Mouse (Mus musculus) brain, embryonic 14.5 days (tissue): Measurements from ENCODE around the gene Snai1. TPM values are rescaled to one million over a fixed set of nuclear protein-coding genes. Genes with fewer than 3 reads are reported as not detected.

ENCODE experiments used
- DNase-seq: peaks from one replicate; pipeline ENCODE4 v3.0.0-alpha.2; 2011; ENCODE audit warnings: low read depth
- CTCF ChIP-seq: fragments of 200-500 bp; IDR thresholded peaks from 2 replicates; pipeline ENCODE4 v1.5.1; 2012; ENCODE audit warnings: inconsistent platforms, mild to moderate bottlenecking, moderate library complexity, borderline replicate concordance; ENCODE audit not compliant: insufficient read depth, insufficient read length; ENCODE audit errors: extremely low read depth
- POLR2A ChIP-seq: fragments of 200-500 bp; IDR thresholded peaks from 2 replicates; pipeline ENCODE4 v1.6.1; 2012; ENCODE audit warnings: mild to moderate bottlenecking, inconsistent platforms, borderline replicate concordance; ENCODE audit not compliant: poor library complexity, insufficient read depth, insufficient read length, severe bottlenecking; ENCODE audit errors: extremely low read depth
- polyA plus RNA-seq: library from polyadenylated mRNA; depleted of rRNA; stranded (reverse); fragments of >200 nt; gene quantifications from 2 replicates; pipeline ENCODE4 v1.2.3, GENCODE M21; 2012; rRNA removed

Snai1 gene
- 7.8 and 12.0 TPM in 2 replicates for polyA plus RNA-seq

DNA sequence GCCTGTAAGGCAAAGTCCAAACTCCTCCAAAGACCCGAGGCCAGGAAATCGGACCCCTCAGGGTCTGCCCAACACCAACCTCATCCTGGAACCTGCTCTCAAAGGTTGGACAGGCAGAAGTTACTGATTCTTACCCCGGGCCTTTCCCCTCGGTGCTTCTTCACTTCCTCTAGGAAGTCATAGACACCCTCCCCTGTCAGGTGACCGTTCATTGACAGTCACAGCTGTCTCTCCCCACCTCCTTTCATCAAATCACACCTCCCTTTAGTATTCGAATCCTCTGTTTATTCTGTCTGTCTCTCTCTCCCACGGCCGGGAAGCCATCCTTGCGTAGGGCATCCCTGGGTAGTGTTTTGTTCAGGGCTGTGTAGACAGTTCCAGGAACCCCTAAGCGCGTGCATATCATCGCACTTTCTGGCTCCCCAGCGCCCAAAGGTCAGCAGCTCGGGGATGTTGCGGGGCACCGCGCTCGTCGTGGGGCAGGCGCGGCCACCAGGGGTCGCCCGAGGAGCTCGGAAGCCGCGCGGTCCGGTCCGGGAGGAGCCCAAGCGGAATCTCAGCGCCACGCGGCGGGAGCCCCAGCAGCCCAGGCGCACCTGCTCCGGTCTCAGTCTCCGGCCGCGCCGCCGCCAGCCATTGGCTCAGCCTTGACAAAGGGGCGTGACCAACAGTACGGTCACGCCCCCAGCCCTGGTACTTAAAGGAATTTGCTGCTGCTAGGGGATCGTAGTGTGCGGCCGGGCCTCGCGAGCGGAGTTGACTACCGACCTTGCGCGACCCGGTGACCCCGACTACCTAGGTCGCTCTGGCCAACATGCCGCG, at the start of gene Snai1:
Gene Snai1, plus strand, starts transcription at position 720 of the 822 bp plus-strand sequence.
- DNase-seq: peak; percentile 96
- TF ChIP-seq POLR2A: peak; percentile 16; the same call in 1 of the 2 replicates
- peak; percentile 77 for TF ChIP-seq CTCF

DNA sequence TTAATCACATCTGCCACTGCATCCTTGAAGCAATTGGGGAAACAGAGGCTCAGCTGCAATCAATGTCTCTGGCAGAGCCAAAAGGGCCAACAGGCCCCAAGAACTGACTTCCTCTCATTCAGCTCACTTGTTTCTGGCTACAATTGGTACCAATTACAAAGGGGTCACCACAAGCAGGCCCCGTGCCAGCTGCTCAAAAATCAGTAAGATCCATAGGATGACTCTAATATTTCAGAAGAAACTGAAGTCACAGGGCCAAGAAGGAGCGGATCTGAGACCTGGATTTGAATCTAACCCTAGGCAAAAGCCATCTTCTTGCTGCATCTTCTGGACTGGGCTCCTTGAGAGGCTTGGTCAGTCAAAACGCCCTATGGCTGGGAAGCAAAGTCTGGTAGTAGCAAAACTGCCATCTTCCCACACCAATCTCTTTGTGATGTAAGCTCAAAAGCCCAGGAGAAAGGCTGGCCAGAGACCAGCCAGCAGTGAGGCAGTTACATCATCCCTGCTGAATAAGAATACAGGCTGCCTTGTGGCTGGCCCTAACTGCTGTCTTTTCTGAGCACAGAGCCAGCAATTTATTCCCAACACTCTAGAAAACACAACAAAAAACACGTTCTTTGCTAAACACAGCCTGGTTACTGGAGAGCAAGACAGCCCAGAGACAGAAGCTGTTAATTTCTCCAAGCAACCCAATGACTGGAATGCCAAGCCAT, 47.0 kb upstream of the Snai1 start:
- TF ChIP-seq CTCF: no peak
- no peak for TF ChIP-seq POLR2A
- DNase-seq: peak; percentile 76

DNA sequence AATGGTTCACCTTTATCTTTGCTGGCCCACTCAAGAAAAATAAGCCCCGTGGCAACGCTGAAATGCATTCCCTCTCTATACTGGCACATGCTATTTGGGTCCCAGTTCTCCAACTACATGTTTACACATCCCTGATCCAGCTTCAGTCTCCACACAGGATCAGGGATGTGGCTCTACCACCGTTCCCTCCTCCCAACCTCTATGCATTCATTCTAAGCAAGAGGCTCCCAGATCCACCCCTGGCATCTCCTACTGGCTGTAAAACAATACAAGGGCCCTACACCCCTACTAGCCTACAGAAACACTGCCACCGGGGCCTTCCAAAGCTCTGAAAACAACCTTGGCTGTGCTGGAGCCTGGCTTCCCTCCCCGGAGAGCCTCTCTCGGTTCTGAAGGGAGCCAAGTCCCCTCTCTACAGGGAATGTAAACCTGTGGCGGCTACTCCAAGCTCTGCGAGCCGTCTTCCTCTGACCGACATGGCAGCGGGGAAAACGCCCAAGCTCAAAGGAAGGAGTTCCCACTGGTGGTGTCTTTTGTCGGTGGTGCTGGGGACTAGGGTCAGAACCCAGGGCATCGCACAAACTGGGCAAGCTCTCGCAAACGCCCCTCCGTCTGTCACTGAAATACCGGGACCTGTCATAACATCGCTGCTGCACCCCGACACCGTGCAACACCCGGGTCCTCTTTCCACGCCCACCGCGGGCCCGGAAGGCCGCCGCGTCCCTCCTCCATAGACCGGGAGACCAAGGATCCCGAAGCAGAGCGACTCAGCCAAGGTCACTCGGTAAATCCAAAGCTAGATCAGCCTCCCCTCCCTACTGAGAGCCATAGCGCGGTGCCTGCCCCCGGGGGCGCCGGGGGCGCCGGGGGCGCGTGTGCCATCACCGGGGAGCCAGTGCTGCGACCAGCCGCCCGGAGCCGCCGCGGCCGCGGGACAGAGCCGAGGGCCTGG, 46.0 kb upstream of the Snai1 start, which contains the start of gene Rnf114:
Gene Rnf114, plus strand, starts transcription at position 889 of the 952 bp plus-strand sequence.
- TF ChIP-seq POLR2A (no peak), CTCF (no peak)
- no peak for DNase-seq

DNA sequence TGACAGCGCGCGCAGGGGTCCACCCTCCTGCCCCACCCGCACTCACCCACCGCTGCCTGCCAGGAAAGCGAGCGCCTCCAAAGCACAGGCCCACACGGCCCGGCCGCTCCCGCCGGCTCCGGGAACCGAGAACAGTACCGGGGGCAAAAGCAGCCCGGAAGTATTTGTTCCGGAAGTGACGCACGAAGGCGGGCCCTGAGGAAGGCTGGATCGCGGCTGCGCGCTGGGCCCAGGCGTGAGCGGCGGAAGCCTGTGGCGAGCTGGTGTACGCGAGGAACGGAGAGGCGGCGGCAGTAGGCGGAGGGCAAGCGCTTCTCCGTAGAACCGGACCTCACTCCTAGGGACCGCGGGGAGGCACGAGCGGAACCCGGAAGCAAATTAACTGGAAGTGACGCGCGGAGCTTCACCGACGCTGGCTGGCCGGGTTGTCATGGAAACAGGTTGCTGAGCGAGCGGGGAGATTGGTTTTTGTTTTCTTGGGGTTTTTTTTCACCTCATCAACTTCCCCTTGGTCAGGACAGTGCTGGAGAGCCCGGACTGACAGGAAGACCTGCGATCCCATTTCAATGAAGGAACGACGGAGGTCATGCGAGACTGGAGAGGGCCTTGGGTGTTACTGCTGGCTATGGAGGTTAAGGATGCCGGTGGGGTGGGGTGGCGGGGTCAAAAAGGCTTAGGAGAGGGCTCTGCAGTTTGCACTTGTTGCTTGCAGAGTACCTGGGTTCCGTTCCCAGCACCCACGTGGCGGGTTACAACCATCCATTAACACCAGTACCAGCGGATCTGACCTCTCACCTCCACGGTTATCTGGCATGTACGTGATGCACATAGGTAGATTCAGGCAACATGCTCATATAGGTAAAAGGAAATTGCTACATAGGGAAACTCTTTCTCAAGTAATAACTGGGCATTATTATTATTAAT, 45.0 kb upstream of the Snai1 start, which contains the start of gene Spata2:
Gene Spata2, minus strand, starts transcription at position 175 of the 924 bp plus-strand sequence.
- TF ChIP-seq CTCF (no peak), POLR2A (peak; percentile 58; the same call in 1 of the 2 replicates)
- peak; percentile 97 for DNase-seq

DNA sequence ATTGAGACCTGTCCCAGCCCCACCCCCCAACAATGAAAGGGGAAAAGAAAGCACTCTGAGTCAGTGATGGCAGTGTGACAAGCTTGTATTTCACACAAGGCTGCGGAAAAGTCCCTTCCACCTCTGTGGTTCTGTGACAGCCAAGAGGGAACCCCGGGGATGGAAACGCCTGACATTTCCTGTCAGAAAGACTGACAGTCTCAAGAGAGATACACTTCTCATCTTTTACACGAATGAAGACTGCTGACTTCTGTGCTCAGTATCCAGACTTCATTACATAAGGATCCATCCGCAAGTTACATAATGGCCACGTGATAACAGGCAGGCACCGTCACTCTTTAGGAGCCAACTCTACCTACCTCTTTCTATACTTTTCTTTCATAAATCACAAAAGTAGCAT, 41.6 kb upstream of the Snai1 start:
- TF ChIP-seq POLR2A (no peak), CTCF (no peak)

DNA sequence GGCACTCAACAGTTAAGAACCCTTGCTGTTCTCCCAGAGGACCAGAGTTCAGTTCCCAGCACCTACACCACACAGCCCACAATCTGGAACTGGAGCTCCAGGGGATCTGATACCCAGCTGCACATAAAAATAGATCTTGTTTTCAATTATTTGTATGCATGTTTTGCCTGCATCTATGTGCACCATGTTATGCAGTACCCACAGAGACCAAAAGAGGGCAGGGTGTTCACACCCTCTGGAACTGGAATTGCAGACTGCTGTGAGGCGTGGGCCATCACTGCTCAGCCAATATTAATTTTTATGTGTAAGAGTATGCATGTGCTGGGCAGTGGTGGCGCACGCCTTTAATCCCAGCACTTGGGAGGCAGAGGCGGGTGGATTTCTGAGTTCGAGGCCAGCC, 40.7 kb upstream of the Snai1 start:
- DNase-seq: no peak
- peak; percentile 53; the same call in 1 of the 2 replicates for TF ChIP-seq CTCF
- TF ChIP-seq POLR2A: no peak

More for the DNA sequence above, 41.6 kb upstream of the Snai1 start:
- no peak for DNase-seq

DNA sequence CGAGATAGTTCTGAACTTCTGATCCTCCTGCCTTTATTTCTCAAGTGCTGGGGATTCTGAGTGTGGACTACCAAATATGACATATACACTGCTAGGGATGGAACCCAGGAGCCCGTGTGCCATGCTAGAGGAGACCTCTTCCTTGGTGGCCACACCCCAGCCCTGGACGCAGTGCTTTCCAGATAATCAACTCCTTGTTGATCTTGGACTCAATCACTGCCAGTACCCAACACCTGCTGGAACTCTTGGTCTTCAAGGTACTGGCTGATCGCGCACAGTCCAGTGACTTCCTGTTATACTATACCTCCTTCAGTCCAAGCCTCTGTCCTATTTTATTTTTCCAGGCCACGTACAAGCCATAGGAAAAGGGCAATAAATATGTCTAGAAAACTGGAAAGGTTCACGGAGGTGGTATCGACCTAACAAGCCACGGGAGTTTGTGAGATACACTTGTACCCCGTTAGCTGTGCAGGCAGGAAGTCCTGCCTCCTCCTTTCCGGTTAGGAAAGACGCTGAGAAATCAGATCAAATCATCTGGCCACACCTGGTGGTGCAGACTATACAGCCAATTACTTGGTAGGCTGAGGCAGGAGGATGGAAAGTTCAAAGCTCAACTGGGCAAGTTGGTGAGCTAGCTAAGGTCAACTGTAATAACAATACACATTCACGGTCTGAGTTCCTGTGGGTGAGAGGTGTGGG, 35.3 kb upstream of the Snai1 start:
- DNase-seq: no peak
- TF ChIP-seq POLR2A: no peak
- TF ChIP-seq CTCF: no peak

DNA sequence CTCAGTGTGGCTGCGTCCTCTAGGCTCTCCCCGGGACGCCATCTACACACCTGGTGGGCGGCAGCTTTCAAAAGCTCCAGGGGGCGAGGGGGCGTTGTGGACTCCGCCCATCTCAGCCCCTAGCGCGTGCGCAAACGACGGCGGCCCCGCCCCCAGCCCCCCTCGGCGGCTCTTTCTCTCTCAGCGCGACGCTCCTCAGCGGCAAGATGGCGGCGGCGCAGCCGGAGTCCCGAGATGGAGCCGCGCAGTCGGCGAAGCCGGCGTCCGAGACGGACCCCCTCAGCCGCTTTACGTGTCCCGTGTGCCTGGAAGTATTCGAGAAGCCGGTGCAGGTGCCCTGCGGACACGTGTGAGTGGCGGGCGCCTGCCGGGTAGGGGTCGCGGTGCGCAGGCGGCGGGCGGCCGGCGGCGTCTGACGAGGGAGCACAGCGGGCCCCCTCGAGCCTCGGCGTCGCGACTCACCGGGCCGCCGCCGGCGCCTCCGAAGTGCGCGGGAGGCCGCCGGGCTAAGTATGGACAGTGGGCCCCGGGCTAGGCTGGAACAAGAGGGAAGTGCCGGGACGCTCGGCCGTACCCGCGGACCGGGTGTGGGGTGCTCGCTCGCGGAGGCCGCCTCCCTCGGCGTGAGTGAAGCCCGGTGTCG, 34.6 kb upstream of the Snai1 start:
- peak; percentile 93 for DNase-seq
- peak; percentile 86 for TF ChIP-seq POLR2A
- no peak for TF ChIP-seq CTCF

DNA sequence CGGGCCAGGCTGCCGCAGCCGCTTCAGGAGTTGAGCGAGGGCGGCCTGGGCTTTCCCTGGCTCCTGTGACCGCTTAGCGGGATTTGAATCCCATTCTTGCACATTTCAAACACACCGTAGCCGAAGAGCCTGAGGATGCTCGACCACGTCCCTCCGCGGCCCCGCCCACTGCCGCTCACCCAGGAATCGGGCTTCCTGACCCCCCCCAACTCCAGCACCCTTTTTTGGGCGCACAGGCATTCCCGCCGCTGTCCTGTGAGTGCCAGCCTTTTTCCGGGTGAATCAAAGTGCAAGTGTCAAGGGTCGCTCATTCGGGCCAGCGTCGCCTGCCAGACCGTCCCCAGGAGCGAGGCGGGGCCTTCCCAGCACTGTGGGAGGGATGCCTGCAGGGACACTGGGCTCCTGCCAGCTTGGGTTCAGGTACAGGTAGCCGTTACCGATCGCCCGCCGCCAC, 34.1 kb upstream of the Snai1 start:
- DNase-seq: peak; percentile 54
- TF ChIP-seq POLR2A (no peak), CTCF (no peak)

DNA sequence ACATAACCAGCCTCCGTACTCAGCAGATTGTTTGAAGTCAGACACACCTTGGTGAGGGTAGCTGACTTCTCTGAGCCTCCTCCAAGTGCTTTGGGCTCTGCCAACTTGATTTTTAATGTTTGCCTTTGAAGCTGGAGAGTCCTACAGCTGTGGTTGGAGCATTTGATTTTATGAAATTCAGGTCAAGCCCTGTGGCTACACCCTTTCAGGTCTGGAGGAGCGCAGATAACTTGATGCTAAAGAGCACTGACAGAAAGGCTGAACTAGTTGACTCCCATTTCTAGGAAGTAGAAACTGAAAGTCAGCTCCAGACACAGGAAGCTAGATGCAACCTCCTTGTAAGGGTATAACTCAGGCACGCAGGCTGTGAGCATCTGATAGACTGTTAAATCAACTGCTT, 32.9 kb upstream of the Snai1 start:
- no peak for TF ChIP-seq POLR2A
- TF ChIP-seq CTCF: no peak
- DNase-seq: no peak
